Mouse (Mus musculus) heart, embryonic 12.5 days (tissue): ENCODE results near the gene Sall4. TPM values are rescaled to one million over a fixed set of nuclear protein-coding genes. Genes with fewer than 3 reads are reported as not detected.
A peak's percentile ranks its signal among the peaks of the same experiment; 100 is the strongest.

ENCODE experiments used
- ATAC-seq: fragments of 200-750 bp; cut with Nextera tagmentation; 2 replicates; pipeline ENCODE4 v1.8.0; 2017; ENCODE audit warnings: moderate TSS enrichment, moderate library complexity; ENCODE audit not compliant: insufficient number of reproducible peaks, low FRiP score
- H3K27ac ChIP-seq: fragments of 300-500 bp; sonication (generic); 2 replicates; pipeline ENCODE4 v1.5.1; 2016; ENCODE audit warnings: mild to moderate bottlenecking, moderate library complexity; ENCODE audit not compliant: poor library complexity, severe bottlenecking
- H3K27me3 ChIP-seq: fragments of 300-500 bp; sonication (generic); replicated peaks from 2 replicates; pipeline ENCODE4 v1.6.1; 2016; ENCODE audit warnings: mild to moderate bottlenecking, moderate library complexity
- H3K36me3 ChIP-seq: fragments of 300-500 bp; sonication (generic); 2 replicates; pipeline ENCODE4 v1.6.1; 2016; ENCODE audit warnings: mild to moderate bottlenecking, moderate library complexity
- H3K4me1 ChIP-seq: fragments of 300-500 bp; sonication (generic); replicated peaks from 2 replicates; pipeline ENCODE4 v1.6.1; 2016; ENCODE audit warnings: mild to moderate bottlenecking
- H3K4me2 ChIP-seq: fragments of 300-500 bp; sonication (generic); 2 replicates; pipeline ENCODE4 v1.6.1; 2016; ENCODE audit warnings: mild to moderate bottlenecking, moderate library complexity
- H3K4me3 ChIP-seq: fragments of 300-500 bp; sonication (generic); 2 replicates; pipeline ENCODE4 v1.5.1; 2016; ENCODE audit warnings: mild to moderate bottlenecking
- H3K9ac ChIP-seq: fragments of 300-500 bp; sonication (generic); 2 replicates; pipeline ENCODE4 v1.6.1; 2016; ENCODE audit warnings: mild to moderate bottlenecking, moderate library complexity
- H3K9me3 ChIP-seq: fragments of 300-500 bp; sonication (generic); replicated peaks from 2 replicates; pipeline ENCODE4 v1.6.1; 2016; ENCODE audit warnings: mild to moderate bottlenecking, moderate library complexity
- WGBS: fragments of 180-500 bp; shearing (Covaris S2); methylation state at CpG from one replicate; pipeline ENCODE4 v1.1.7; 2016; 5-methylcytosine and 5-hydroxymethylcytosine counted together
- polyA plus RNA-seq: library from polyadenylated mRNA; unstranded; fragments of >200 nt; fragmentation: Nextera tagmentation; extraction: Ambion mirVana; gene quantifications from 2 replicates; pipeline ENCODE4 v1.2.1, GENCODE M21; 2016

Gene Sall4
- polyA plus RNA-seq, 1 experiment from 2014 or later: 3.9 TPM

GRCm38 (mm10) chr2:168721313-168721712 is 46.4 kb downstream of the Sall4 start:
- H3K27ac ChIP-seq: no peak overlapping the region
- H3K4me3 ChIP-seq: no peak overlapping the region
- H3K4me2 ChIP-seq: no peak overlapping the region
- no peak overlapping the region for H3K9ac ChIP-seq
- ATAC-seq: no peak
- H3K27me3 ChIP-seq: no peaks in the 10 kb centered on the region
- 88% methylated on average over 14 of the region's 14 CpGs for WGBS
- H3K4me1 ChIP-seq: peaks cover 7% of the 10 kb centered on the region
- H3K36me3 ChIP-seq: no peaks in the 10 kb centered on the region
- 0 out of 2 replicates have a peak, but pooled peaks cover 6% of the 10 kb centered on the region for H3K9me3 ChIP-seq

GRCm38 (mm10) chr2:168719742-168720141 is 48.0 kb downstream of the Sall4 start:
- no peak for ATAC-seq
- 64% methylated on average over 4 of the region's 4 CpGs for WGBS

DNA sequence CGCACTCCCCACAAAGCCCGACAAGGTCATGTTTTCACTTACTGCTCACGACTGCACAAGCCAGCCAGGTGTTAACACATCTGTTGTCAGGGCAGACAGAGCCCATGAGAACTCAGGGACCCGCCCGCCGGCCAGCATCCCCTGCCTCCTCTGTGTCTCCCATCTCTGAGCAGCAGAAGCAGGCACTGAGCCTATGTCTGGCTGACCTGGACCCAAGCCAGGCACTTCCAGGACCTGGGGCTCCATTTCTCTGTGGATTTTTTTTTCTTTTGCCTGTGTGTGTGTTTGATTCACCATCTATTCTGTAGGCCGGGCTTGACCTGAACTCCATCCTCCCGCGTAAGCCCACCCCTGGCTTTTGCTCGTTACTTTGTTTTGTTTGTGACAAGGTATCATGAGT is 49.0 kb downstream of the Sall4 start:
- 76% methylated on average over 10 of the region's 10 CpGs for WGBS
- ATAC-seq: no peak

More at GRCm38 (mm10) chr2:168719742-168720141, 48.0 kb downstream of the Sall4 start:
- no peaks in the 10 kb centered on the region for H3K36me3 ChIP-seq
- no peak overlapping the region for H3K27ac ChIP-seq
- no peaks in the 10 kb centered on the region for H3K27me3 ChIP-seq
- no peak overlapping the region for H3K4me2 ChIP-seq
- H3K4me3 ChIP-seq: no peak overlapping the region
- 0 out of 2 replicates have a peak, but pooled peaks cover 3% of the 10 kb centered on the region for H3K9me3 ChIP-seq
- no peak overlapping the region for H3K9ac ChIP-seq
- H3K4me1 ChIP-seq: no peaks in the 10 kb centered on the region

GRCm38 (mm10) chr2:168718267-168718666 is 49.5 kb downstream of the Sall4 start:
- Histone ChIP-seq H3K36me3 (no peaks in the 10 kb centered on the region), H3K4me3 (no peak overlapping the region), H3K4me1 (no peaks in the 10 kb centered on the region), H3K9ac (no peak overlapping the region), H3K27me3 (no peaks in the 10 kb centered on the region), H3K4me2 (no peak overlapping the region), H3K9me3 (0 out of 2 replicates have a peak, but pooled peaks cover 3% of the 10 kb centered on the region), H3K27ac (no peak overlapping the region)
- 83% methylated on average over 2 of the region's 2 CpGs for WGBS
- ATAC-seq: no peak

More for the DNA sequence above, 49.0 kb downstream of the Sall4 start:
- Histone ChIP-seq H3K4me2 (no peak overlapping the region), H3K36me3 (no peaks in the 10 kb centered on the region), H3K9ac (no peak overlapping the region), H3K27me3 (no peaks in the 10 kb centered on the region), H3K27ac (no peak overlapping the region), H3K4me1 (no peaks in the 10 kb centered on the region), H3K9me3 (0 out of 2 replicates have a peak, but pooled peaks cover 3% of the 10 kb centered on the region), H3K4me3 (no peak overlapping the region)

- Histone ChIP-seq H3K4me2 (peak overlapping the region; percentile 49), H3K4me1 (peaks cover 11% of the 10 kb centered on the region), H3K9ac (no peak overlapping the region), H3K9me3 (no peaks in the 10 kb centered on the region), H3K27me3 (no peaks in the 10 kb centered on the region), H3K4me3 (peak overlapping the region; percentile 5; the same call in 1 of the 2 replicates), H3K36me3 (peaks cover 7% of the 10 kb centered on the region; the same call in 1 of the 2 replicates), H3K27ac (no peak overlapping the region; the same call in 1 of the 2 replicates)
- ATAC-seq: 0 out of 2 replicates have a peak, but pooled peaks have one; percentile 25
- WGBS: 56% methylated on average over 20 of the region's 20 CpGs
Observed at GRCm38 (mm10) chr2:168712199-168713176, 55.3 kb downstream of the Sall4 start.

DNA sequence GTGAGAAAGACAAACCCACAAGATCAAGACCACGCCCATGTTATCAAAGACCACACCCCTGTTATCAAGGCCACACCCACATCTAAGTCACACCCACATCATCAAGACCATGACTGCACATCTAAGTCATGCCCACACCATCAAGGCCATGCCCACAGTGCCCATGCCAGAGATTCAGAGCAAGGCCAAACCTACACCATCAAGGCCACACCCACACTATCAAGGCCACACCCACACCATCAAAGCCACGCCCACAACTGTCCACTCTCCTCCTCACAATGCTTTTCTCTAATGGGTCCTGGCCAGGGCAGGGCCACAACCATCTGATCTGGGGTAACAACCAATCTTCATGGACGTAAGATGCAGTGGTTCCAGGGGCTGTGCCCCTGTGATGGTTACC is 56.8 kb downstream of the Sall4 start:
- peak; percentile 39; the same call in 1 of the 2 replicates for ATAC-seq
- Histone ChIP-seq H3K27me3 (no peaks in the 10 kb centered on the region), H3K36me3 (peaks cover 11% of the 10 kb centered on the region), H3K27ac (no peak overlapping the region), H3K9ac (no peak overlapping the region), H3K9me3 (no peaks in the 10 kb centered on the region), H3K4me1 (peaks cover 11% of the 10 kb centered on the region), H3K4me2 (no peak overlapping the region), H3K4me3 (no peak overlapping the region)
- 71% methylated on average over 3 of the region's 3 CpGs for whole genome bisulfite sequencing

GRCm38 (mm10) chr2:168707766-168708165 is 60.0 kb downstream of the Sall4 start:
- Histone ChIP-seq H3K27me3 (no peaks in the 10 kb centered on the region), H3K27ac (no peak overlapping the region), H3K36me3 (peaks cover 19% of the 10 kb centered on the region), H3K9me3 (no peaks in the 10 kb centered on the region), H3K4me2 (no peak overlapping the region), H3K4me1 (peaks cover 9% of the 10 kb centered on the region), H3K9ac (no peak overlapping the region), H3K4me3 (no peak overlapping the region)
- WGBS: 32% methylated on average over 9 of the region's 9 CpGs
- ATAC-seq: no peak

- H3K9ac ChIP-seq: no peak overlapping the region
- H3K27me3 ChIP-seq: no peaks in the 10 kb centered on the region
- H3K4me3 ChIP-seq: no peak overlapping the region
- peaks cover 23% of the 10 kb centered on the region for H3K36me3 ChIP-seq
- WGBS: 54% methylated on average over 13 of the region's 13 CpGs
- no peak overlapping the region for H3K27ac ChIP-seq
- ATAC-seq: no peak
- no peaks in the 10 kb centered on the region for H3K4me1 ChIP-seq
- no peak overlapping the region for H3K4me2 ChIP-seq
- H3K9me3 ChIP-seq: 0 out of 2 replicates have a peak, but pooled peaks cover 6% of the 10 kb centered on the region
Observed at GRCm38 (mm10) chr2:168702266-168702665, 65.5 kb downstream of the Sall4 start.

Other genes with a start within 250 kb of the Sall4 start
- 9.9 and 12.5 TPM in 2 replicates for gene Nfatc2, start 166.3 kb downstream of the Sall4 start, polyA plus RNA-seq
- 15.7 and 16.1 TPM in 2 replicates for gene Atp9a, start 25.5 kb downstream of the Sall4 start, polyA plus RNA-seq
- 20.8 and 21.0 TPM in 2 replicates for gene Zfp64, start 187.6 kb upstream of the Sall4 start, polyA plus RNA-seq